Mouse (Mus musculus): ENCODE data around the gene Dram1. TPM values are rescaled to one million over a fixed set of nuclear protein-coding genes. Genes with fewer than 3 reads are reported as not detected.

Gene Dram1
- 0.16 TPM for polyA plus RNA-seq (2017; shearing (Covaris generic))

GRCm38 (mm10) chr10:88379013-88379885 is at the start of gene Dram1, which contains the start of gene Gnptab:
Gene Dram1 (minus strand): TSS chr10:88379080.
Gene Gnptab (plus strand): TSS chr10:88379132.

Other genes starting within 250 kb of the Dram1 start
- gene Parpbp, start 232.1 kb downstream of the Dram1 start, polyA plus RNA-seq (2017; shearing (Covaris generic)) = 0.21 TPM
- gene Nup37, start 232.1 kb downstream of the Dram1 start, polyA plus RNA-seq (2017; shearing (Covaris generic)) = 13.1 TPM
- 117 TPM for gene Washc3, start 178.0 kb downstream of the Dram1 start, polyA plus RNA-seq (2017; shearing (Covaris generic))
- gene Gnptab, start 52 bp upstream of the Dram1 start, polyA plus RNA-seq (2017; shearing (Covaris generic)) = 20.6 TPM
- gene Sycp3, start 80.5 kb upstream of the Dram1 start, polyA plus RNA-seq (2017; shearing (Covaris generic)) = not detected
- gene Chpt1, start 125.0 kb upstream of the Dram1 start, polyA plus RNA-seq (2017; shearing (Covaris generic)) = 6.4 TPM
- not detected for gene Mybpc1, start 226.1 kb upstream of the Dram1 start, polyA plus RNA-seq (2017; shearing (Covaris generic))